Mouse (Mus musculus): ENCODE data around the gene Khk.

Gene Khk

DNA sequence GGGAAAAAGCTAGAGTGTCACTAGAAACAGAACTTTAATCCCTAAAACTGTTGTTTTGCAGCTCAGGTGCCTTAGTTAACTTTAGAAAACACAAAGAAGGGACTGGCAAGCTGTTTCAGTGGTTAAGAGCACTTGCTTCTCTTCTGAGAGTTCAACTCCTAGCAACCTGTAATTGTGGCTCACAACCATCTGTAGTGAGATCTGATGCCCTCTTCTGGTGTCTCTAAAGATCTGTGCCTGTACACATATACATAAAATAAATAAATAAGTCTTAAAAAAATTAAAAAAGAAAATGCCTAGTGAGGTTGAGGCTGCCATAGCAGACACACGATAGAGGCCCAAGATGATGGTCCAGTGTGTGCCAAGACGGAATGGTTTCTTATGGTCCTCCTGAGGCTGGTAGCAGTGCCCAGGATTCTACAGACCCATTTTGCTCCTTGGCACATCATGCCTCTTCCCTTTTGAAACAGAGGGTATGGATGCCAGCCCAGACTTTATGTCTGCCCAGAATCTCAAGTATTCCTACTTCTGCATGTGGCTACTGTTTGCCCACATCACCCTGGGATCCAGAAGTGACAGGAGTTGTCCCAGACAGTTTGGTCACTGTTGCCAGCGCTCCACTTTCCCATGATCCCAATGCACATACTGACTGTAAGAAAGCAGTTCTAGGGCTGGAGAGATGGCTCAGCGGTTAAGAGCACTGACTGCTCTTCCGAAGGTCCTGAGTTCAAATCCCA is 13.7 kb downstream of the Khk start:
- no peak for DNase-seq (ENCODE audit: low read depth)

DNA sequence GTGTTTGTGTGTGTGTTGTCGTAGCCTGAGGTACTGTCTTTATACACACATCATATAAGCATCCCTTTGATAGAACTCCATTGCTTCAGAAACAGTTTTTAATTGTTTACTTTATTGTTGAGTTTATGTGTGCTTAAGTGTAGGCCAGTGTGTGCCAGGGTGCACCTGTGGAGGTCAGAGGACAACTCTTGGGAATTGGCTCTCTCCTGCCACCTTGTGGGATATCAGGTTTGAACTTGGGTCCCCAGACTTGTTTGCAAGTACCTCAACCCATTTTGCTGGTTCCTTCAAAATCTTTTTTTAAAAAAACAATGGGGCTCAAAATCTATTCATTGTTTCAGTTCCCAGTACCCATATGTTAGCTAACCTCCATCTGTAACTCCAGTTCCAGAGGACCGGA is 21.8 kb downstream of the Khk start:
- DNase-seq (ENCODE audit: low read depth) = no peak

DNA sequence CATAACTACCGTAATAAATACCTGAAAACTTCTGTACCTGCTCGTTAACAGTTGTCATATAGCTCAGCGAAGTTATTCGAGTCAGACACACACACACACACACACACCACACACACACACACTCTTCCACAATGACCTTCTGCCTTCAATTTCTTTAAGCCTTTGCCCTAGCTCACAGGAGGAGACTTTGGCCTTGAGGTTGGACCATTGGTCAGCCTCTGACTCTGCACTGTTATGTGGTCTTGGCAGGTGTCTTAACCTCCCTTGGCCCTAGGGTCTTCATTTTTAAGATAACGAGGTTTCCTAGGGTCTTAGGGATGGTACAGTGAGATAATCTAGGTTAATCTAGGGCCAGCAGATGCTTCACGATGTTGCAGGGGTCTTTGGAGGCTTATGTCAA is 23.1 kb downstream of the Khk start:
- DNase-seq (ENCODE audit: low read depth) = no peak

DNA sequence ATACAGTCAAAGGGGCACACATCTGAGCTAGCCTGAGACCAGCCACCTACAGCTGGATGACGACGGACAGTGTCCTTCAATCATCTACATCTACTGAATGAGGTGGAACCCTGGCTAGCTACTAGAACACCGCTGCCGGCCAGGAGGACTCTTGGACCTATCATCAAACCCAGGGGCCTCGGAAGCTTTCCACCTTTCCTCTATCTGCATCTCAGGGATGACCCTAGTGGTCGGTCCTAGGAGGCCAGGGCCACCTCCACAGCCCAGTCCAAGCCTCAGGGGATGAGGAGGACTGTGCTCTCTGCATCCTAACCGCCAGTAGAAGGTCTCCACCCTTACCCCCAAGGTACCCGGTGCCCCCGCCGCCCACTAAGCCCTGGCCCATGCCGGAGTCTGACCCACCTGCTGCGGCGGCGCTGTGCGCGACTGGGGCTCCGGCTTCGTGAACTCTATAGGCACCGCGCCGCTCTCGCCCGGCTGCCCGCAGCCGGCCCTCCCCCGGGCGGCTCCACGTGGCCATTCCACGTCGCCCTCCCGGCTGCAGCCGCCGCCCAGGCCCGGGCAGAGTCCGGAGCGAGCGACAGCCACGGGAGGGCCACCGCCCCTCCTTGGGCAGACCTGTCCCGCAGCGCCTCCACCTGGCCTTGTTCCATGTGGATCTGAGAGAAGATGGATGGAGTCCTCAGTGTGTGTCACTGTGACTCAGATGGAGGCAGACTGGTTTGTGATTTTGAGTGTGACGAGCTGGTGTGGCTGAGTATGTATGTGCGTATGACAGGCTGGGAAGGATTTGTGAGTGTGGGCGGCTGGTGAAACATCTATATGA is 23.9 kb downstream of the Khk start, which contains the start of gene Cgref1:
Cgref1 (minus strand) TSS at position 636 of the 826 bp plus-strand sequence.
- DNase-seq (ENCODE audit: low read depth) = no peak

DNA sequence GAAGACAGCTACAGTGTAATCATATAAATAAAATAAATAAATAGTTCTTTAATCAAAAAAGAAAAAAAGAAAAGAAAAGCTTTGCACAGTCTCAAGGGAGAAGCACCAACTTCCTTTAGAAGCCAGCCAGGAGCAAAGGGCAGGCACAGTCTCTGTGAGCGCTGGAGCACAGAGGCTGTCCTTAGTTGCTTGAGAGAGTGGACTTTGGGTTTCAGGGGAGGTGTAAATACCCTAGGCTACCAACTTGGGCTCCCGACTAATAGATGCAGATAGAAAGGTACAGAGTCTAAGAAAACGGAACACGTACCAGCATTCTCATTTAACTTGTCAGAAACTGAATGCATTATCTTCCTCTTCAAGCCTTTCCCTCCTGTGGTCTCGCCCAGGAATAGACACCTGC is 27.4 kb downstream of the Khk start:
- no peak for DNase-seq (ENCODE audit: low read depth)

DNA sequence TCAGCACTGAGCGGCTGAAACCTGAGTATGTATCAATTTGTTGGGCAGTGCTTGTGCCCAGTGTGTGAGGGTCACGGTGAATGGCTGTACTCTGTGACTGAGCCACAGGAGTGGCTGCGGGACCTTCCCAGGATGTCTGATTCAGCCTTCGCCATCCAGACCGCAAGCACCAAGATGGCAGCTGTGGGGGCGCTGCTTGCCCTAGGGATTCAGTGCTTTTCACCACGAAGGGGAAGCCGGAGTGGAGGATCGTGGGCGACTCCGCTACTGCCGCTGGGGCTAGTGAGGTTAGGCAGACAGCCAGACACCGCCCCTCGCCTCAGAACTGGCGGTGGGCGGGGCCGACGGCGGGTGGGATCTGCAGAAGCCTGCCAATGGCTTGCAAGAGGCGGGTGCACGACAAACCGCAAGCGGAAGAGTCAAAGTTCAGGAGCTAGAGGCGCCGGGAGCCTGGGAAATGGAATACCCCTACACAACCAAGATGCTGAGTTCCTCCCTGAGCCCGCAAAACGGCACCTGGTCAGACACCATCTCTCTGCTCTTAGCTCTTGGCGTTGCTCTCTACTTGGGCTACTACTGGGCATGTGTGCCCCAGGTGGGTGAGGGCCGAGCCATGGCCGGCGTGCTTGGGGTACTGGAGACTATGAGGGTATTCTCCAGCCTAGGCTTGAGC is 28.6 kb downstream of the Khk start:
- DNase-seq (ENCODE audit: low read depth) = peak; percentile 88

DNA sequence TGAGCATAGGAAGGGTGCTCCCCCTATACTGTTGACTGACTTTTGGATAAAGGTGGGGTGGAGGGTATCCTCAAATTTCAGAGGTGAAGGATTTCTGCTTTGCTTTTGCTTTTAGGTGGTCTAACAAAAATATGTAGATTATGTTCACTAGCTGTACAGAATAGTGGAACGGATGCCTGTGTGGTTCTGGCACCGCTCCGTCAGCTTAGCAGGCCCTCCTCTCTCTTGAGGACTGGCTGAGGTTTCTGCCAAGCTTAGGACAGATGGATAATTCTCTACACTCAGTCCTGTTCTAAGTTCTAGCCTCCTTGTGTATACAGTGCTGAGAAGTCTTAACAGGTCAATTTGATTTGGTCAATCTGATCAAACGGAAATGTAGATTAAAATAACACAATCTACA is 29.2 kb downstream of the Khk start:
- no peak for DNase-seq (ENCODE audit: low read depth)

DNA sequence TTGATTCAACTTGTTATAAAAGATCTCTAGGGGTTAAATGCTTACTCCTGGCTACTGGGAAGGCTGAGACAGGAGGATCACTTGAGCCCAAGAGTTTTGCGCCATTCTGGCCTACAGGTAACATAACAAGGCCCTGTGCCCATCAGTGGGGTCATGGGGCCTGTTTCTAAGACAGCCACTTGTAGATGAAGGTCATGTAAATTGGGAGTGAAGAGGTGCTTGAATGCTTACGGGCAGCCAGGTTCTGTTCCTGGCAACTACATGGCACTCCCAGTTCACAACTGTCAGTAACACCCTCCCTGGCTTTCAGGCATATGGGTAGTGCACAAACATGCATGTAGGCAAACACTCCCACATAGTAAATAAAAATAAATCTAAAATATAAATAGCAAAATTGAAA is 29.7 kb downstream of the Khk start:
- DNase-seq (ENCODE audit: low read depth) = no peak

DNA sequence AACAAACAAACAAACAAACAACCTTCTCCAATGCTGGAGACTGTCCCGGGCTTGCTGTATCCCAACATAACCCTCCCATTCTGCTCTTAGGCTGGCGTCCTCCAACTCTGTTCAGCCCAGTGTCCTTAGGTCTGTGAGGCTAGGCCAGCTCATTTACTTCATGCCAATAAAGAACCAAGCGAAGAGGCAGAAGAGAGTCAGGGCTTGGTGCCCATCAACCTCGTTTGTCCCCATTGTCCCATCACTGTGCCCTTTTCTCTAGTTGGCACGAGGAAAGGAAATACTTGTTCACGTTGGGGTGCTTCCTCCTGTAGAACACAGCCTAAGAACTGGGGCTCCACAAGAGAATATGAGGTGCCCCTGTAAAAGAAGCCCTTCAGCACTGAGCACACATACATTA is 30.5 kb downstream of the Khk start:
- DNase-seq (ENCODE audit: low read depth) = no peak

DNA sequence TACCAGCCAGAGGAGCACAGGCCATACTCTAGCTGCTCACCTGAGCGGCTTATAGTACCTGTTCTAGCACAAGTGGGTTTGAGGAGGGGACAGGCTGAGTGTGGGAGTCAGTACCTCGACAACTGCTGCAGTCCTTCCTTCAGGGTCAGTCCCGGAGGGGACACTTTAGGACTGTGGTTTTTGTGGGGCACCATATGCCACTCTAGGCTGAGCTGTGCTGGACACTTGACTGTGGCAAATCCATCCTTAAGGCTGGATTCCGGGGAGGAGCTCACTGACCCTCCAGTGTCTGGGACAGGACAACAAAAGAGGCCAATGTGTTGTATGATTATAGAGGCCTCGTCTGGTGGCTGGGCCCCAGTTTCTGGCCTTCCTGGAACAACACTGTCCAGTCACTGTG is 31.3 kb downstream of the Khk start:
- DNase-seq (ENCODE audit: low read depth) = no peak

DNA sequence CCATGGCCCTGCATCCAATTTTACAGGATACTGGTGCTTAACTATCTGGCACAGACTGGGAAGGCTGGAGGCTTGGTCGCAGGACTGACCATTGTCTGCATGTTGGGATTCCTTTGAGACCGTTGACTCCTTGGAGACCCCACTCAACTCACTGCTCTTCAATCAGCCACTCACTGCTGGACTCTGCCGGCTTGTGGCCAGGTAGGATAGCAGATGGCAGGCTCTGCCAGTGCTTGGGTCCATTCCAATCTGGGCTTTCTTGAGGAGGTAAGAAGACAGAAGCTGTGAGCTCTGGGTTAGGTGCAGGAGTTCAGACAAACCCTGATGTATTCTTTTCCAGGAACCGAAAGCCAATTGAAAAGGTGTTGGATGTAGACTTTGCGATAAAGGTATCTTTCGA is 32.8 kb downstream of the Khk start:
- no peak for DNase-seq (ENCODE audit: low read depth)

DNA sequence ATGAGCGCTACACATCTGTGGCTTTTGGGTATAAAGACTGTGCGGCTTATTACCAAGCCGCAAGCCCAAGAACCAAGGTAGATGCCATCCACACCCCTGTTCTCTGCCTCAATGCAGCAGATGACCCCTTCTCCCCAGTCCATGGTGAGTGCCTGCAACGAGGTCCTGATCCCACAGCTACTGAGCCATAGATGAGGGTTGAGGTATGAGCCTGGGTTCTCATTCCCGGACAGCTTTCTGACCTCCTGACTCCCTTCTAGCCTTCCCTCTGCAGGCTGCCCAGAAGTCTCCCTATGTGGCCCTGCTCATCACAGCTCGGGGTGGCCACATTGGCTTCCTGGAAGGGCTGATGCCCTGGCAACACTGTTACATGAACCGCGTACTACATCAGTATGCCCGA is 33.3 kb downstream of the Khk start:
- DNase-seq (ENCODE audit: low read depth) = no peak

DNA sequence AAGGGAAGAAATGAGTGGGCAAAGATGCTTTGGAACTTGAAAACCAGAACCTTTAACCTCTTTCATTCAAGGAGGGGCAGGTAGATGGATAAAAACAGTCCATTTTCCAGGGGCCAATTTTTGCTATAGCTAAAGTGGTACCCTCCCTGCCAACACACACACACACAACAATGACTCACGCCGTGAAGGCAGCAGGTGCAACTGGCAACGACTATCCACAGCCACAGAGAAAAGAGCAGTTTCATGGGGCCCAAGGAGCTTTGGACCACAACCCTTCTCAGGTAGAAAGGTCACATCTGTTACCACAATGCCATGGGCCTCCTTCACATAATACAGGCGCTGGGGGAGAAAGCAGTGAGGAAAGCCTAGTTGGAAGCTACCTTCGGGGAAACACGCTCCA is 34.5 kb downstream of the Khk start:
- no peak for DNase-seq (ENCODE audit: low read depth)

DNA sequence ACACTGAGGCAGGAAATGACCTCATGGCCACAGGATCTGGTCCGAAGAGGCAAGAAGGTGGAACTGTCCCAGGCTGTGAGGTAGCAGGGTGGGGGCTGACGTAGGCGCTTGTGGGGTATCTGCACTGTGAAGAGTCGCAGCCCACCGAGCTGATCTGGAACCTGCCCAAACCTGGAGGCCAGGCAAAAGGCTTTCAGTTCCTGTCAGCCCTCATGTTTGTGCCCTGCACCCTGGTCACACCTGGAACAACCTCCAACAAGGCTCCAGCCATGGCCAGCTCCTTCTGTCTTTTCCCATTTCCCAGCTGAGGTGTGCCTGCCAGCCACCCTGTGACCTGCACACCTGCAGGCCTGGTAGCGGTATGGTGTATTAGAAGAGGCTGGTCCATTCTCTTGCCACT is 36.7 kb downstream of the Khk start:
- no peak for DNase-seq (ENCODE audit: low read depth)

DNA sequence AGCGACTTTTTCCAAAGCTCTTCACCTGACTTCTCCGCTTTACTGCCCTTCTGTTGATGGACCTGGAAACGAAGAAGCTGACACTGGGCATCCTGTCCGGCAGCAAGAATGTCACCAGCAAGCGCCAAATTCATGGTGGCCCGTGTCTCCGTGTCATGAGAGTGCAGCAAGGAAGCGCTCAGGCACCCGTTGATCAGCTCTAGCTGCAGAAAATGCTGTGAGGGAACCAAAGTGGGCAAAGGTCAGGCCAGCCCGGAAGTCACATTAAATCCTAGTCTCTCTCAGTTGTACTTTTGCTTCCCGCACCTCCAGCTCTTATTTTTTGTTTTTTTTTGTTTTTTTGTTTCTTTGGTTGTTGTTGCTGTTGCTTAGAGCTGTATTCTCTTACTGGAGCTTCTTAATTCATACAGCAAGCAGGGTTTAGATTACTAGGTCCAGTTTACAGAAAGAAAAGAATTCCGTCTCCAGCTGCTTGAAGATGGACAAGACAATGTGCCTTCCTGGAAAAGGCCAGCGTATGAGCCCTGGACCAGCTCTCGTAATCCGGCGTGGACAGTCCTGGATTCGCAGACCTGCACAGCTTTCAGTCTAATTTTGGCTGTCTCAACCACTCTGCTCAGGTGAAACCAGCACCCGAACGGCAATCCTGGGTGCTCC is 38.1 kb downstream of the Khk start:
- DNase-seq (ENCODE audit: low read depth) = no peak

DNA sequence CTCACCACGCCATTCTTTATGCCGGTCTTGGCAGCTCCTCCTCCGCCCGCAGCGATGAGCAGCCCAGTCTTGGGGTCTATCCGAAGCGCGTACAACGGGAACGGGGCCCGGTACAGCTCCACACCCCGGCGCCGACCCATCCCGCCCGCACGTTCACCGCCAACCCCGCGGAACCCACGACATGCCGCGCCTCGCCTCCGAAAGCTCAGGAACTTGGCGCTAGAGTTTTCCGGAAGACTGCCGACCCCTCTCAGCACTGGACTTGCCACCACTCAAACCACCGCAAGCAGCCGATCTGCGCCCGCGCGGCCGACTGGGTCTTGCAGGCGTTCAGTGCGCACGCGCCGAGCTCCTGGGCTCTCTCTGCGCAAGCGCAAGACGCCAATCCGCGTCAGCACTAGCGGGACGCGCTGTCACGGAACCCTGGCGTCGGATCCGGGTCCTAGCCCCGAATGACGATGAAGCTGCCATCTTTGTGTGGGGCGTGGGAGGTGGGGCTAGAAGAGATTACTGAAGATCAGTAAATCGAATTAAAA is 38.8 kb downstream of the Khk start, which contains the start of gene Preb:
Preb (minus strand) TSS at position 396 of the 536 bp plus-strand sequence.
- DNase-seq (ENCODE audit: low read depth) = peak; percentile 93

DNA sequence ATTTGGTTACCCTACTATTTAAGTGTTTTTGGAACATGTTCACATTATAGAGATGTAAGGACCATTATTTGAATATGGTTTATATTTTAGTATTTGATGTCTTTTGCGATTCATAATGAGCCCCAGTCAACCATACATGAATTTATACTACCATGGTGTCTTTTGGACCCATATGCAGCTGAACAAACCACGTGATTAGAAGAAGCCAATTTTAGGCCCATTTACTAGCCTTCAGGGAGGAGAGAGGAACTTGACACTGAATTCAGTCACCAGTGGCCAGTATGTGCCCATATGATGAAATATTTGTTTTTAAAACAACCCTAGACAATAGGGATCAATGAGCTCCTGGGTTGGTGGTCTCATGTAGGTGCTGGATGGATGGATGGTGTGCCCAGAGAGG is 39.6 kb downstream of the Khk start:
- no peak for DNase-seq (ENCODE audit: low read depth)

DNA sequence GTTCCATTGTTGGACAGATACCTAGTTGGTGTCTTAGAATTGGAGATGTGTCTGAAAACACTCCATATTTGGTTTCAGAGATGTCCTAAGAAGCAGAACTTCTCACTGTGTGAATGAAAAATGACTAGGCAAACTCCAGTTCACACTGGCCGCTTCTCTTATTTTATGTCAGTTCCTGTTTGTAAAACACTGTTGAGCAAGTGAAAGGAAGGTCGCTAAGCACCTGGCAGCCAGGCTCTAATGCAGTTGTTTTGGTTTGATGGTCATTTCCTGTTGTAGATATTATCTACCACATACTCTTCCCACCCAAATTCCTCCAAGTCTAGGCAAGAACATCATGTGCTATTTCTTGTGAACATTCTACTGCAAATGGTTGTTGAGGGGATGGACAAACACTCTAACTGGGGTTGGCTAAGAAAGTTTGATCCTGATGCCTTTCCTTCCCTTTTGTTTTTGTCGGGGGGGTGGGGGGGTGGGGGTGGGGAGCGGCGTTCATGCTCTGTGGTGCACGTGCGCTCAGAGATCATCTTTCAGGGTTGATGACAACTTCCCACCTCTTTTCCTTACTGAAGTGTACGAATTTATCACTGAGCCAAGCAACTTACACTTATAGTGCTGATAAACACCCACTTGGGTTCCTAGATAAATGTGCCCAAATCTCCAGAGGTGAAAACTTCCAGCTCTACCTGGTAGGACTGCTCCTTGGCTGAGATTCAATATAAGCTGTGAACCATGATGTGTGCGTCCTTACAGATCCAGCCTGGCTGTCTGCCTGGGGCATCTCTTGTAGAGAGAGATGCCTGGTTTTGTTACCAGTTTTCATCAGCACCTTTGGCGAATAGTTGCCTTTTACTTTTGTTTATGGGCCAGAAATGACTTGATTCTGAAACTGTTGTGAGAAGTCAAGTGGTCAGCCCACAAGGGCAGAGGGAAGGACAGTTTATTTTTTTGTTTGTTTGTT is 40.6 kb downstream of the Khk start:
- no peak for DNase-seq (ENCODE audit: low read depth)

DNA sequence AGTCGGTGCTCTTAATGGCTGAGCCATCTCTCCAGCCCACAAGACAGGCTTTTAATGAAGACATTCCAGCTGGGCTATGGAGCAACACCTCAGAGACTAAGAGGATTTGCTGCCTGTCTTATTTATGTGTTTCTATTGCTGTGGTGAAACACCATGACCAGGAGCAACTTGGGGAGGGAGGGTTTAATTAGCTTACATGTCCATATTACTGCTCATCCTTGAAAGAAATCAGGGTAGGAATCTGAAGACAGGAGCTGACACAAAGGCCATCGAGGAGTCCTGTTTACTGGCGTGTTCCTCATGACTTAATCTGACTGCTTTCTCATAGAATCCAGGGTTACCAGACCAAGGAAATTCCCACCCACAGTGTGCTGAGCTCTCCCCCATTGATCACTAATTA is 42.7 kb downstream of the Khk start:
- DNase-seq (ENCODE audit: low read depth) = no peak

DNA sequence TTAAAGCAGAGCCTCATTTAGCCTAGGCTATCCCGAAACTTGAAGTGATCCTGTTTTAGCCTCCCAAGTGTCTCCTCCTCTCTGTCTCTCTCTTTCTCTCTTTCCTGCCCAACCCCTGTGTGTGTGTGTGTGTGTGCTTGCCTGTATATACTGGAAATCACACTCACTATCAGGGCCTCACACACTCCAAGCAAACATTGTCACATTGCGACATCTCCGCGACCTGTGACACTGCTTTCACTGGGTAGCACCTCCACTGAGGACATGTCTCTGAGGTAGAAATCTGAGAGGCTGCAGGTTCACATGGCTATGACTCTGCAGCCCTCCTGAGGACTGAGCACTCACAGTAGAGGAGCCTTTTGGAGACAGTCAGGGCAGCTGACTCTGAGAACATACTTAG is 45.0 kb downstream of the Khk start:
- no peak for DNase-seq (ENCODE audit: low read depth)

DNA sequence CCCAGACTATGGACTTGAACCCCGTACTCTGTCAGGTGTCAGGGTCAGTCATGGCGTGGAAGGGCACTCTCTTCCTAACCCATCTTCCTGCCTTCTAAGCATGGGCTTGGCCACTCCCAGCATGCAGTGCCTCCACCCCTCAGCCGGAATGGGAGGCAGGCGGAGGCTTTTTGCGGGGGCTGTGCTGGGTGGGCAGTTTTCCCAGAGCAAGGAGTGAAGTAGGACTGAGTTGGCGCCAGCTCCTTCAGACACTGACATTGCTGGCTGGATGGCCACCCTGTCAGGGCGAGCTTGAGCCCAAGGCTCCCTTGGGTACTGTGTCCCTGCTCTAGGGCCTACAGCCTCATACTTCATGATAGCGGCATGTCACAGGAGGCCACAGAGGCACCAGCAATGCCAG is 47.2 kb downstream of the Khk start, which contains the start of gene Tcf23:
Tcf23 (plus strand) TSS at position 247 of the 400 bp plus-strand sequence.
- DNase-seq (ENCODE audit: low read depth) = no peak

Measured in fibroblast of lung, adult 2 months (primary cell).